Mouse (Mus musculus): ENCODE data around the gene Yae1d1.

DNA sequence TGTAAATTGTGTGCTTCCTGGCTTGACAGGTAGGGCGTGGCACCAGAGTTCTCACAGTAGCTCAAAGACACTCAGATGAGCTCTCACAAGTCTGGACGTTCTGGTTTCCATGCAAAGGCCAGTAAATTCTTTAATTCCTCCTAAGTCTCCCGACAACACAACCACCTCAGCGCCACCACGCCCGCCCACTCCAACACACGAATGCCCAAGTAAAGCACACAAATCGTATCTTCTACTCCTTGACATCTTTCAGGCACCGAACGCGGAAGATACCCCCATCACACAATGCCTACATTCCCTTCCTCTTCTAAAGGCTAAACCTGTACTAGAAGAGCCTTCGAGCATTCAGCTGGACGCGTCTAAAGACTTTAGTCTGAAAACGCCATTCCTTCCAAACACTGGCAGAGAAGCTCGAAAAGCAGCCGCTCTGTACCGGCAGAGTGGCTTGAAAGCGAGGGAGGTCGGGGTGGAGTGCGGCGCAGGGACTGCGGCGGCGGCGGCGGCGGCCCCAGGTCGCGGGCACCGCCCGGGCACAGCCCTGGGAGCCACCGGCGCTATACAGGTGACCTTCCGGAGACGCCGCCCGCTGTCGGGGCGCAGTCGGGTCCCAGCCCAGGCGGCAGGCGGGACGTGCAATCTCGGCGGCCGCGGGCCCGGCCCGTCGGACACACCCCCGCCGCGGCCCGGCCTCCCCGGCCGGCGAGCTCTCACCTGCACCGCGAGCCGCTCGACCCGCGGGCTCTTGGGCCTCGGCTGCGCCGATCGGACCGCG is 49.7 kb downstream of the Yae1d1 start:
- TF ChIP-seq CTCF (IDR thresholded peaks at IDR 0.05; ENCODE audit: control insufficient read depth, insufficient read depth, insufficient replicate concordance, low read depth, low read length): no peak
- no peak for TF ChIP-seq POLR2A (IDR thresholded peaks at IDR 0.05; ENCODE audit: control insufficient read depth, low read depth, low read length)

Measured in testis, adult 2 months (tissue).